Mouse (Mus musculus) liver, embryonic 11.5 days (tissue): ENCODE data around the gene Gm17324. TPM values are rescaled to one million over a fixed set of nuclear protein-coding genes. Genes with fewer than 3 reads are reported as not detected.

Source experiments
- ATAC-seq: fragments of 200-750 bp; cut with Nextera tagmentation; replicated peaks from 2 replicates; pipeline ENCODE4 v1.8.0; 2017; ENCODE audit warnings: moderate number of reproducible peaks, mild to moderate bottlenecking, moderate TSS enrichment, moderate library complexity; ENCODE audit not compliant: low FRiP score
- DNase-seq: peaks from one replicate; pipeline ENCODE4 v3.0.0-alpha.2; 2017; ENCODE audit warnings: low spot score
- H3K27ac ChIP-seq: fragments of 300-500 bp; sonication (generic); 2 replicates; pipeline ENCODE4 v1.5.1; 2014; ENCODE audit warnings: mild to moderate bottlenecking, low read depth, low read length, control low read depth
- H3K27me3 ChIP-seq: fragments of 300-500 bp; sonication (generic); replicated peaks from 2 replicates; pipeline ENCODE4 v1.6.1; 2014; ENCODE audit warnings: low read length, mixed read lengths; ENCODE audit not compliant: control insufficient read depth, insufficient read depth
- H3K36me3 ChIP-seq: fragments of 300-500 bp; sonication (generic); 2 replicates; pipeline ENCODE4 v1.6.1; 2014; ENCODE audit warnings: mild to moderate bottlenecking, low read length, moderate library complexity, mixed read lengths; ENCODE audit not compliant: control insufficient read depth, insufficient read depth
- H3K4me1 ChIP-seq: fragments of 300-500 bp; sonication (generic); replicated peaks from 2 replicates; pipeline ENCODE4 v1.6.1; 2014; ENCODE audit warnings: low read length, mixed read lengths; ENCODE audit not compliant: control insufficient read depth, insufficient read depth
- H3K4me2 ChIP-seq: fragments of 300-500 bp; sonication (generic); 2 replicates; pipeline ENCODE4 v1.6.1; 2014; ENCODE audit warnings: mild to moderate bottlenecking, control low read depth, moderate library complexity
- H3K4me3 ChIP-seq: fragments of 300-500 bp; sonication (generic); 2 replicates; pipeline ENCODE4 v1.5.1; 2014; ENCODE audit warnings: low read depth, low read length, control low read depth
- H3K9ac ChIP-seq: fragments of 300-500 bp; sonication (generic); 2 replicates; pipeline ENCODE4 v1.6.1; 2014; ENCODE audit warnings: low read depth, low read length, control low read depth
- H3K9me3 ChIP-seq: fragments of 300-500 bp; sonication (generic); 2 replicates; pipeline ENCODE4 v1.6.1; 2016; ENCODE audit warnings: low read length, inconsistent platforms, mixed read lengths; ENCODE audit not compliant: control insufficient read depth
- WGBS: fragments of 180-500 bp; shearing (Covaris S2); extraction: QIAGEN DNeasy Blood & Tissue Kit; methylation state at CpG from one replicate; pipeline ENCODE4 v1.1.7; 2014; 5-methylcytosine and 5-hydroxymethylcytosine counted together
- polyA plus RNA-seq: library from polyadenylated mRNA; unstranded; fragments of >200 nt; fragmentation: Nextera tagmentation; extraction: Ambion mirVana; gene quantifications from 2 replicates; pipeline ENCODE4 v1.2.1, GENCODE M21; 2014

Gene Gm17324
- polyA plus RNA-seq, 1 experiment from 2014 or later: 0.96 TPM

DNA sequence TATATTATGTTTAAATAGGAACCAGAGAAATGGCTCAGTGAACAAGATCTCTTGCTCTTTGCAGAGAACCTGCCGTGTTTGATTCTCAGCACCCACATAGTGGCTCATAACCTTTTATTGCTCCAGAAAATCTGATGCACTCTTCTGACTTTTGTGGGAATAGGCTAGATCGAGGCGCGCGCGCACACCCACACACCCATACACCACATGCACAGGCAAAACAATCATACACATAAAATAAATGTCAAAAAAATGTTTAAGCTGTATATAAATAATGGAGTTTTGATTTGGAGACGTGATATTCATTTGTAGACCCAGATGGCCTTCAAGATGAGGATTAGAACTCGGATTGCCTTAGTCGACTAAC is 997 bp downstream of the Gm17324 start:
- peak overlapping the region; percentile 97 for H3K9ac ChIP-seq
- peaks cover 2% of the 10 kb centered on the region; the same call in 1 of the 2 replicates for H3K36me3 ChIP-seq
- H3K9me3 ChIP-seq: no peaks in the 10 kb centered on the region
- DNase-seq (no peak), ATAC-seq (no peak)
- H3K27ac ChIP-seq: no peak overlapping the region; the same call in 1 of the 2 replicates
- H3K27me3 ChIP-seq: peaks cover 35% of the 10 kb centered on the region
- H3K4me1 ChIP-seq: peaks cover 16% of the 10 kb centered on the region
- H3K4me2 ChIP-seq: peak overlapping the region; percentile 90
- peak overlapping the region; percentile 99 for H3K4me3 ChIP-seq
- 30% methylated on average over 9 of the region's 9 CpGs for WGBS

DNA sequence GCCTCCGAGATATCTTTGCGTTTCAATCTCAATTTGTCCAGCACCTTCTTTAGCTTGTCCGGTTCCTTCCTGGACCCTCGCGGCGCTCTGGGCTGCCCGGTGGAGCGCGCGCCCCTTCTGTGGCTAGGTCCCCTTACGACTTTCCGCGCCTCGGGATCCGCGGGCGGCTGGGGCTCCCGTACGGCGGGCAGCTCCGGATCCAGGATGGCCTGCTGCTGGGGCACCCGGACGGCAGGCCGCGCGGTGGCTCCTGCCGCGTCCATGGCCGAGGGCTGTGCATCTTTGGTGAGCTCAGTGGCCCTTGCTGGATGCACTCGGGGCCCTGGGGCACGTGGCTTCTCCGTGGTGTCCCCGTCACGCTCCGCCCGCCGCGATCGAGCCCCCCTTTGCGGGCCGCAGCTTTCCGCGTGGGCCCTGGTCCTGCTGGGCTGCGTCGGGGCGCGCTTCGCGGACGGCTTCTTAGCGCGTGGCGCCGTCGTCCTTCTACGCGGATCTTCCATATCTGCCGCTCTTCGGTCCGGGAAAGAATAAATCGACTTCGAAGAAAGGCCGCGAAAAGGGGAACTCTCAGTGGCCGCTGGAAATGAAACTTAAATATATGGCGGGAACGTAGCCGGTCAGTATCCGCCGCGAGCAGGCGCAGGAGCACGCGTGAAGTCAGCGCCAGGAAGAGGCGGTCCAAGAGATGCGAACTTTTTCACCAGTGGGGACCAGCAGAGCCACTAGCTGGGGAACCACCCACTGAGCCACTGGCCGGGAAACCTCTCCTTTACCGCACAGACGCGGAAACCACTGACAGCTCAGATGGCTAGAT is 5.8 kb downstream of the Gm17324 start, which contains the start of gene Cgas:
Cgas (minus strand) TSS at position 659 of the 814 bp plus-strand sequence.
- no peaks in the 10 kb centered on the region for H3K9me3 ChIP-seq
- ATAC-seq: peak; percentile 34
- peak; percentile 69 for DNase-seq
- H3K9ac ChIP-seq: peak within 1 kb of the TSS; percentile 64
- peaks cover 7% of the 10 kb centered on the region for H3K4me1 ChIP-seq
- no peaks in the 10 kb centered on the region for H3K36me3 ChIP-seq
- no peak within 1 kb of the TSS for H3K27ac ChIP-seq
- peak within 1 kb of the TSS; percentile 55 for H3K4me3 ChIP-seq
- H3K27me3 ChIP-seq: peaks cover 66% of the 10 kb centered on the region
- under 1% methylated on average over 81 of the region's 81 CpGs for WGBS
- peak within 1 kb of the TSS; percentile 86 for H3K4me2 ChIP-seq

DNA sequence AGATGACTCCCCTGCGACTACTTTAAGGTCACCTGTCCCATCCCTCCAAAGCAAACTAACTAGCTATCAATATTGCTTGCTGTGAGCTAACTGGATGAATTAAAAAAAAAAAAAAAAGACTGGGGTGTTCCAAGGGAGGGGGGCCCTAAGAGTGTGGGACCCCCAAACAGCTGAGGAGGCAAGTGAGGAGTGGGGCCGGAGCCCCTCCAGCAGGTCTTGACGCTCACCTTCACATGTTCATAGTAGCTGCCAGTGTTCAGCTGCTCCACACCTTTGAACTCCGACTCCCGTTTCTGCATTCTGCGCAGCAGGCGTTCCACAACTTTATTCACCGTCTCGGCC is 6.4 kb downstream of the Gm17324 start:
- 7% methylated on average over 9 of the region's 9 CpGs for WGBS
- Histone ChIP-seq H3K9ac (peak overlapping the region; percentile 64), H3K27me3 (peaks cover 66% of the 10 kb centered on the region), H3K9me3 (no peaks in the 10 kb centered on the region), H3K27ac (no peak overlapping the region), H3K4me3 (peak overlapping the region; percentile 55), H3K4me2 (peak overlapping the region; percentile 86), H3K36me3 (no peaks in the 10 kb centered on the region), H3K4me1 (peaks cover 7% of the 10 kb centered on the region)
- ATAC-seq: no peak
- DNase-seq: no peak

DNA sequence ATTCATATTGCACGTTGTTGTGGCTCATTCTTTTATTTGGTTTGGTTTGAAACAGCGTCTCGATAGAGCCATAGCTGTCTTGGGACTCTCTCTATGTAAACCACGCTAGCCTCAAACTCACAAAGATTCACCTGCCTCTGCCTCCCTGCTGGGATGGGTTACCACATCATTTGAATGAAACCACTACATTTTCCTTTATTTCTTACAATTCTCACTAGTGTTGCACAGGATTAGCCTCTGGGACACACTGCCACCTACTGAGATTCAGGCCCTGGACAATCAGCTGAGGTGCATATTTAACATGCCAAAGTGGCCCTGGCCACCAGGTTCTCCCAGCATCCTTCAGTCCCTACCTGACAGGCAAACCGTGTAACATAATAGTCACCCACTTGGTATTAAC is 9.2 kb downstream of the Gm17324 start:
- Histone ChIP-seq H3K9me3 (no peaks in the 10 kb centered on the region), H3K4me2 (no peak overlapping the region), H3K27me3 (peaks cover 48% of the 10 kb centered on the region), H3K9ac (no peak overlapping the region), H3K36me3 (no peaks in the 10 kb centered on the region), H3K4me3 (no peak overlapping the region), H3K4me1 (peaks cover 7% of the 10 kb centered on the region), H3K27ac (no peak overlapping the region)
- DNase-seq (no peak), ATAC-seq (no peak)
- WGBS: 70% methylated on average over 5 of the region's 5 CpGs

DNA sequence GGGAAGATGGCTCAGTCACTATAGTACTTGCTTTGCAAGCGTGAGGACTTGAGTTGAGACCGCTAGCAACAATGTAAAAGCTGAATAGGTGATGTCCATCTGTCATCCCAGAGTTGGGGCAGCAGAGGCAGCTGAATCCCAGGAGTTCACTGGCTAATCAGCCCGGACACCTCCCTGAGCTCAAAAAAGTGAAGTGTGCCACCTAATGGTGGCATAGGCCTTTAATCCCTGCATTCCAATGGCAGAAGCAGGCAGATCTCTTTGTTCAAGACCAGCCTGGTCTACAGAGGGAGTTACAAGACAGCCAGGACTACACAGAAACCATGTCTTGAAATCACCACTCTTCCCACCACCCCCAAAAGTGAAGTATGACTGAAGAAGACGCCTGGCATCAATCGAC is 16.1 kb downstream of the Gm17324 start:
- WGBS: 82% methylated on average over 5 of the region's 5 CpGs
- no peak for ATAC-seq

DNA sequence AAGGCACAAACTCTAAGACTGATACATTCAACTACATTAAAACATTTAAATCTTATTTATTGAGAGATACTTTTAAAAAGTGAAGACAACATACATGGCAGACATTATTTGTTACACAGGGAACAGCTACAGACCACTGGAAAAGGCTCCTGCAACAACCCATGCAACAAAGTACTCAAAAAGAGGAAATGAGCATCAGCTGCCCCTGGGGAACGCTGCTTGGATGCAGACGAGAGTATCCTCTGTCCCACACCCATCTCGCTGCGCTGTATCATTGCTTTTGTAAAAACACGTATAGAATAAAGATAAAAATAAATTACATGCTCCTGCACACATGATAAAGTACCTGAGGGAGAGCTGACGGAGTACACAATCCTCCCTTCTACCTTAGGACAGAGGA is 18.1 kb downstream of the Gm17324 start:
- Histone ChIP-seq H3K4me3 (no peak overlapping the region), H3K9ac (no peak overlapping the region), H3K27ac (no peak overlapping the region), H3K27me3 (no peaks in the 10 kb centered on the region), H3K9me3 (no peaks in the 10 kb centered on the region), H3K4me1 (peaks cover 5% of the 10 kb centered on the region), H3K4me2 (no peak overlapping the region), H3K36me3 (no peaks in the 10 kb centered on the region)
- DNase-seq: no peak
- no peak for ATAC-seq
- 69% methylated on average over 6 of the region's 6 CpGs for WGBS

More for the DNA sequence above, 16.1 kb downstream of the Gm17324 start:
- Histone ChIP-seq H3K9me3 (no peaks in the 10 kb centered on the region), H3K9ac (no peak overlapping the region), H3K27ac (no peak overlapping the region), H3K4me2 (no peak overlapping the region), H3K4me3 (no peak overlapping the region), H3K4me1 (peaks cover 5% of the 10 kb centered on the region), H3K27me3 (no peaks in the 10 kb centered on the region), H3K36me3 (no peaks in the 10 kb centered on the region)
- no peak for DNase-seq

DNA sequence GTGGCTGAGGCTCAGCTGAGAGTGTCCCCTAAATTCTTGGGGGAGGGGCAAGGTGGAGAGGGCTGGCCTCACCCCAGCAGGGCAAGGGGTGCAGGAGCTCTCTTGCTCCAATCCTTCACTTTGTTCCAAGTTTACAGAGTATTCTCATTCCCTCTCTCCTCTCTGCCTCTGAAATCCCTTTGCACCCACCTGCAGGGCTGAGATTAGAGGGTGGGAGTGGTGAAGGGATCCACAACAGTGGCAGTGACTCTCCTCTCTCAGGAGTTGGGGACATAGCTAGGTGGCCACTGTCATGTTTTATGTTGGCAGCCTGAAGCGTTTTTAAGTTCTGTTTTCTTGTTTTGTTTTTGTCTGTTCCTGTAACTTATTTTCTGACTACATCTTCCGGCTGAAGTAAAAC is 19.0 kb downstream of the Gm17324 start:
- 71% methylated on average over 2 of the region's 2 CpGs for WGBS
- no peak for ATAC-seq

DNA sequence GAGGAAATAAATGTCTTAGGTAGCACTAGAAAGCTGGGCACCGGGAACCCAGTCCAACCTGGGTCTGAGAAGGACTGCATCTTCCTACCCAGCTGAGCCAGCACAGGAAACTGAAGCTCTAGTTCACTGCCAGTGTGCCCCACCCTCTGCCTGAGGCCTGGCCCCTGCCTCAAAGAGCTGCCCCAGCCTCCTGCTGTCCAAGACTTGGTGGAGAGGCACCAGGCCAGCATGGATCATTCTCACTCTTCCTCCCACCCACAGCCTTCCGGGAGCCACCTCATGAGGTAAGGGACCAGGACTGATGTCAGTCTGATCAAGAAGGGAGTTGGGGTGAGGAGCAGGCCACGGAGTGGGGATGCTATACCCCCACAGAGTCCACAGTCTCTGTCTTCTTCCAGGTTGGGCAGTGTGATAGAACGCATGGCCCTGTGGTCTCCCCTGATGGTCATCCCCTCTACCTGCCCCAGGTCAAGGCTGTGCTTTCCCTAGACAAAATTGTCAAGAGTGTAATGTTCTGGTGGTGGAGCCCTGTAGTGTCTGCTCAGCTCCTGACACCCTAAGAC is 19.6 kb downstream of the Gm17324 start:
- Histone ChIP-seq H3K4me3 (no peak overlapping the region), H3K4me1 (peaks cover 5% of the 10 kb centered on the region), H3K4me2 (no peak overlapping the region), H3K9ac (no peak overlapping the region), H3K36me3 (no peaks in the 10 kb centered on the region), H3K9me3 (no peaks in the 10 kb centered on the region), H3K27me3 (no peaks in the 10 kb centered on the region), H3K27ac (no peak overlapping the region)
- WGBS: 81% methylated on average over 4 of the region's 4 CpGs
- ATAC-seq (no peak), DNase-seq (no peak)

More for the DNA sequence above, 19.0 kb downstream of the Gm17324 start:
- no peak overlapping the region for H3K9ac ChIP-seq
- no peak overlapping the region for H3K4me2 ChIP-seq
- no peak overlapping the region for H3K27ac ChIP-seq
- H3K36me3 ChIP-seq: no peaks in the 10 kb centered on the region
- H3K4me3 ChIP-seq: no peak overlapping the region
- peaks cover 5% of the 10 kb centered on the region for H3K4me1 ChIP-seq
- DNase-seq: no peak
- no peaks in the 10 kb centered on the region for H3K9me3 ChIP-seq
- no peaks in the 10 kb centered on the region for H3K27me3 ChIP-seq

DNA sequence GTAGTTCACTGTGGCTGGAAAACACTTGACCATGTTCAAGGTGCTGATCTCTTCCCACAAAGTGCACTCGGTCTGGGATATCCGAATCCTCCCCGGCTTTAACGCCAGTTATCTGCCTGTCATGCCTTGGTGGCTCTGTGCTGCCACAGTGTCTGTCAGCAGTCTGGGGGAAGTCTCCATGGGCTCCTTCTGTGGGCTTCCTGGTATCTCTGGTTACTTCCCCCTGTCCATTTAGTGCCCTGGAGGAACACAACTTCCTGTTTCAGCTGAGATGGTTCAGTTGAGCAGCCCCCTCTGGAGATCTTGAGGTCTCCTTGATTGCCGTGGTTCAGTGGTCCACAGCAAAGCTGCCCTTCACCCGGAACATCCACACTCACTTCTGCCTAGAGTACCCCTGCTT is 20.4 kb downstream of the Gm17324 start:
- Histone ChIP-seq H3K9me3 (no peaks in the 10 kb centered on the region), H3K36me3 (no peaks in the 10 kb centered on the region), H3K4me3 (peak overlapping the region; percentile 39), H3K27me3 (no peaks in the 10 kb centered on the region), H3K27ac (no peak overlapping the region), H3K9ac (peak overlapping the region; percentile 54), H3K4me1 (peaks cover 5% of the 10 kb centered on the region), H3K4me2 (peak overlapping the region; percentile 59)
- no peak for DNase-seq
- WGBS: 41% methylated on average over 6 of the region's 6 CpGs
- peak; percentile 44 for ATAC-seq
